Mouse (Mus musculus): Measurements from ENCODE around the gene Smarce1. TPM values are rescaled to one million over a fixed set of nuclear protein-coding genes. Genes with fewer than 3 reads are reported as not detected.
"Not testable (repeated sequence)": the region's sequence is repeated elsewhere in the genome, so short reads cannot be mapped to it uniquely, and the experiment has no call there.

Smarce1 gene
- total RNA-seq (2021) = 10 to 100 TPM; 30.4 to 31.3 TPM
- long read RNA-seq, experiment 1, transcript Smarce1-201 (11 exons, 2,919 nt) = major isoform, 17 of 30 reads
- long read RNA-seq, experiment 1, partial matches to known transcripts = 4 of 30 reads
- long read RNA-seq, experiment 1, other reads (novel, unspliced or antisense) = 7 of 30 reads
- long read RNA-seq, experiment 2, transcript Smarce1-201 (11 exons, 2,919 nt) = major isoform, 25 of 31 reads
- long read RNA-seq, experiment 2, partial matches to known transcripts = 2 of 31 reads
- long read RNA-seq, experiment 2, other reads (novel, unspliced or antisense) = 3 of 31 reads

DNA sequence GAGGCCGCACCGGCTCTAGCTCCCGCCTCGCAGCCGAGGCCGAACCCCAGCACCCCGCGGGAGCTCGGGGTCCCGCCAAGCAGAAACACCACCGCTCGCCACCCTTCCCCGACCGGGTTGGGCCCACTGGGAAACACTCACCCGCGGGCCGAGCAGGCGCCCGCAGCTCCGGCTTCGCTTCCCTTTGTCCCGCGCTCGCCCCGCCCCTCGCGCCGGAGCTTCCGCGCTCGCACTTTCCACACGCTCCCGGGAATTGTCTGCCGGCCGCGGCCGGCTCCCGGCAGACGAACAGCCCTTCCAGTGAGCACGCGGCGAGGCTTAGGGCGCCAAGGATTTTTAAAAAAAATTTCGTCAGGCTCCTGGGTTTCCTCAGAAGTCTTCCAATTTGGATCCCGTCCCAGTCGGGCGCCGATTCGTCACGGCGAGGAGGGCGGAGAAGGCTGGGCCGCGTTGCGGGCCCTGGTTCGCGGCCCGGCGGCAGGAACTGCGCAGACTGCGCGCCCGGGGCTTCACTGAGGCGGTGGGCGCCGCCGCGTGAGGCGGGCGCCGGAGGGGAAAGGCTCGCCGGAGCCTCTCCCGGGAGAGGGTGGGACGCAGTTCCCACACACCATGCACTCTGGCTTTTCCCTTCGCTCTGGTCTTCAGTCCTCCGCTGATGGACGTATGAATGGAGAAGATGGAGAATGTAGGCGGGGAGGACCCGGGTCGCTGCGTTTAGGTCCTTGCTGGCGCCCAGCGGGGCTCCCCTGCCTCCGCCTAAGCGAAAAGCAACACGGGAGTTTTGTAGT lies at the start of gene Smarce1:
Gene Smarce1, minus strand, starts transcription at position 757 of the 788 bp plus-strand sequence.
- peak; percentile 75 for DNase-seq

DNA sequence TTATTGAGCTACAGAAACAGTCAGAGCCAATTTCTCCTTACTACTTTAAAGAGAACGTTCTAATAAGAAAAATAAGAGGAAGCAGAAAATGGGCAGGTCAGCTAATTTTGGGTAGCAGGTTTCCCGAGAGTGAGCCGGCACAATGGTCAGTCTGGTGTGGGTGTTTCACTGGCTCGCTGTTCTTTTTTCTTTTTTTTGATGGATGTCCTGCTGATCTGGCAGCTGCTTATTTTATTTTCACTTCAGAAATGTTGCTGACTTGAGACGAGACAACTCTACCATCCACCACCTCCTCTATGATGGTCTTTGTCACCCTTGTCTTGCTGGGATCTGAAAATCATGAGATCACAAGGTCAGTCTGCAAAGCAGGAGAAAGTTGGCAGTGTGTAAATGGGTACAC lies 49.2 kb upstream of the Smarce1 start:
- DNase-seq = no peak

GRCm38 (mm10) chr11:99276786-99277185 lies 46.0 kb upstream of the Smarce1 start:
- no peak for DNase-seq

GRCm38 (mm10) chr11:99275624-99276023 lies 44.8 kb upstream of the Smarce1 start:
- DNase-seq = no peak

GRCm38 (mm10) chr11:99272721-99273120 lies 41.9 kb upstream of the Smarce1 start:
- DNase-seq = no peak

DNA sequence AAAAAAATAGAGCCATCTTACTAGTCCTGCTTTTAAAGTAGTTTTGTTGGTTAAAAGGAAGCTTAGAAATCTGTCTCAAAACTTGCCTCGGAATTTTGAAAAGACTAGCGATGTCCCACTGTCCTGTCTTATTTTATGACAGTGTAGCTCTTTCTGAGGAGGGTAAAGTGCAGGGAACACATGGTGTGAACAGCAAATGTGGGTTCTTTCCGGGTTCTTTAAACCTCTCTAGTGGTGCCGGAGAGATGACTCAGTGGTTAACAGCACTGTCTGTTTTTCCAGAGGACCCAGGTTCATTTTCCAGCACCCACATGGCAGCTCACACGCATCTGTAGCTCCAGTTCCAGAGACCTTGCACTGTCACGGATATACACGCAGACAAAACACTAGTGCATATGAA lies 38.4 kb upstream of the Smarce1 start:
- DNase-seq = no peak

DNA sequence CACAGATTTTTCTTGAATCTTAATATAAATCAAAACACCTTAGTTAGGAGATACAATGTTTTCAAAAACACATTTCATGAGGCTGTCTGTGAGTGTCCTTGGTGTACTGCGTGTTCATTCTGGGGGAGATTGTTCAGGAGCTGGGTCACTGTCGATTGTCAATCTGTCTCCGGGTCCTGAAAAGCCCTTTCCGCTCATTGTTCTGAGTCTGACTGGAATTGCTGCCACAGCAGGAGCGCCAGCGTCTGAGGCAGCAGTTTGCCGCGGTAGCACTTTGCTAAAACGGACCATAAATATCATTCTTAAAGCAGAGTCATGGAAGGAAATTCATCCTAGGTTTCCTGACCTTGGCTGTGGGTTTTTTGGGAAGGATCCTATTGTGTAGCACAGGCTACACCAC lies 35.0 kb upstream of the Smarce1 start:
- no peak for DNase-seq

- no peak for DNase-seq
These were observed 34.4 kb upstream of the Smarce1 start for GRCm38 (mm10) chr11:99265220-99265619.

- DNase-seq = no peak
These were observed 25.4 kb upstream of the Smarce1 start for GRCm38 (mm10) chr11:99256213-99256612.

DNA sequence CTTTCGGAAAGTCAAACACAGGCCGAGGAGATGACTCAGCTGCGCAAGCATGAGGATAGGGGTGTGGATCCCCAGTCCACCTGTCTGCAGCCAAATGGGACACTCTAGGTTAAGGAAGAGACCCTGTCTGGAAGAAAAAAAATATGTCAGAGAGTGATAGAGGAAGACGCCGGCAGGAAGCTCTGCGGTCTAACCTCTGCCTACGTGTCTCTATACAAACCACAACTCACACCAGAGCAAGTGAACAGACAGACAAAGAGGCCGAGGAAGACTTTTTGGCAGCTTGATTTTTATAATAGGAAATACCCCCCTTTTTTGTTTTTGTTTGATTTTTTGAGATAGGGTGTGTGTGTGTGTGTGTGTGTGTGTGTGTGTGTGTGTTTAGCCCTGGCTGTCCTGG lies 24.5 kb upstream of the Smarce1 start:
- no peak for DNase-seq

GRCm38 (mm10) chr11:99253893-99254292 lies 23.1 kb upstream of the Smarce1 start:
- DNase-seq = no peak

DNA sequence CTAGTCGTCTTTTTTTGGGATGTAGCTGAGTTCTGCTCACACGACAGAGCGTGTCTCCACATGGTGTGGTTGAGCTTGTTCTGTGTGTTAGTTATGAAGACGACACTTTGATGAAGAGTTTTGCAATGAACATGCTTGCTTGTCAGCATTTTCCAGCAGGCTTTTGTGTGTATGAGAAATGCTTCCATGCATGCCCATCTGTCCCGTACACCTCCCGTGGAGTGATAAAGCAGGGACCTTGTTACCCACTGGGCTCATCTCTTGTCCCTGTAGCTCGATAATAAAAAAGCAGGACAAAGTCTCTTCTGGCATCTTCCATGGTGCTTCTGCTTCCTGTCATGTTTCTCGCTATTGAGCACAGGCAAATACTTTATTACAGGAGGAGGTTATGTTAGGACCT lies 21.9 kb upstream of the Smarce1 start:
- DNase-seq = no peak

DNA sequence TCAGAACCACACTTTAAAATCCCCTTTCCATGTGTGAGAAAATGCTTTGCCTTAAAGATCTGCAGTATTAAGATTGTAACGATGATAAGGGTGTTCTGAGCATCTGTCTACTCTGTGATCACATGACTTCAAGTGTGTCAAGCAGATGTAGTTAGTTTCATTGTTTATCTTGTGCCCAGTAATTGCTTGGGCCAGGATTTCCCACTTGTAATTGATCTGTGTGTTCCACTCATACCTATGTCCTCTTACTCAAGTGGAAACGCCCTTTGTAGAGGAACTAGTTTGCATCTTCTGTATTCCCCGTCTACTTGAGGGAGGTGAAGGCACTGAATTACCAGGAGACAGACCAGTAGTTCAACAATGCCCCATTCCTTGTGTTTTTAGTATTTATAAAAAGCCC lies 19.8 kb upstream of the Smarce1 start:
- no peak for DNase-seq

DNA sequence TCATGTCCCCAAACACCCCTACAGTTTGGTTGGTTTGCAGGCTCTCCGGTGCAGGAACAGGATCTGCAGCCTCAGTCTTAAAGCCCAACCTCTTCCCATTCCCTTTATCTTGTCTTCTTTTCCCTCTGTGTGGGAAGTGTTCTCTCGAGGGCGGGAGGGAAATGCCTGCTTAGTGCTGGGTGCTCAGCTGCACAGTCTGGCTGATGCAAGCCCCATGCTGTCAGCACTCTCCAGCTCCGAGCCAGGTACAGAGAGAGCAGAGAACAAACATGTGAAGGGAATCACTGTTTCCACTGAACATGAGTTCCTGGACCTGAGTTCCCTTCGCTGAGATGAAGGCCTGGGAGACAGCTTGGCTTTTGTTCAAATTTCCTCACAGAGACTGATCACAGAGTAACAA lies 19.4 kb upstream of the Smarce1 start:
- no peak for DNase-seq

- no peak for DNase-seq
These were observed 18.3 kb upstream of the Smarce1 start for GRCm38 (mm10) chr11:99249115-99249514.

GRCm38 (mm10) chr11:99247916-99248315 lies 17.1 kb upstream of the Smarce1 start:
- DNase-seq = no peak

GRCm38 (mm10) chr11:99244519-99244918 lies 13.7 kb upstream of the Smarce1 start:
- DNase-seq = not testable (repeated sequence)

- DNase-seq = peak; percentile 7
These were observed 13.1 kb upstream of the Smarce1 start, which contains the start of gene Krt222 for GRCm38 (mm10) chr11:99243820-99244374. TSS of gene Krt222 (minus strand) at chr11:99244085.

DNA sequence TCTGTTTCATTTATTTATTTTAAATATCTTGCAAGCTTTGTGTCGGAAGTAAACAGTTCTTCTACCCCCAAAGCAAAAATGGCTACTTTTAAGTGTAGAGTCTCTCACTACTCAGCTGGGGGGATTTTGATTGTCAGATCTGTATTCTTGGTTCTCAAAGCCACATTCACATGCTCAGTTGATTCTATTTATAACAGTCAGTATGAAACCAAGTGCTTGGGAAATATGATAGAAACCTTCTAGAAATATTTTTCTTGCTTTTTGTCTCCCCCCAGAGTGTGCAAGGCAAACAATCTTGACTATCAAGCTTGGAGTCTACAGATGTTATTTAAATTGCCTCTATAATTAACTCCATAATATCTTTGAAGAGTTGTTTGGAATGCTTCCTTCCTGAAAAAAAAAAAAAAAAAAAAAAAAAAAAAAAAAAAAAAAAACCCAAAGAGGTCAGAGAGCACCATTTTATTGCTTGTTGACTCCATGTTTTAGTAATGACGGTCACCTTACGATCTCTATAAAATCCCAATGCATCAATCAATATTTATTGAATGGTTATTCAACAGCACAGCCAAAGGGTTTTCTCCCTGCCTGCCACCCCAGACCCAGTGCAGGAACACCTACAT lies 12.5 kb upstream of the Smarce1 start:
- no peak for DNase-seq

DNA sequence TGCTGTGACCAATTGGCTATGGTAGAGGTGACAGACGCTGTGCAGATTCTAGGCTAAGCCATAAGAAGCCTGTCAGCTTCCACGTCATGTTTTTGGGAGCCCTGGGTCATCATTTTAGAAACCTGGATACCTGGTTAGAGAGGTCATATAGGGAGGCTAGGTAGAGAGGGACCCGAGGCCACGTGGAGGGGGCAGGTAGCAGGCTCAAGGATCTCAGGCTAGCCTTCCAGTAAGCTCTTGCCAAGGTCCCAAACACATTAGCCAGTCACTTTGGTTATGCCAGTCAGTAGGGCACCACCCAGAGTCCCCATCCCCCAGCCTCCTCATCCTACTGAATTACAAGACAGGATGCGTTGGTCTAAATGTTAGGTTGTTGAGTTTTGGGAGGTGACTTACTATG lies 11.2 kb upstream of the Smarce1 start:
- no peak for DNase-seq

- DNase-seq = peak; percentile 10
These were observed 7.7 kb upstream of the Smarce1 start for GRCm38 (mm10) chr11:99238468-99238867.

DNA sequence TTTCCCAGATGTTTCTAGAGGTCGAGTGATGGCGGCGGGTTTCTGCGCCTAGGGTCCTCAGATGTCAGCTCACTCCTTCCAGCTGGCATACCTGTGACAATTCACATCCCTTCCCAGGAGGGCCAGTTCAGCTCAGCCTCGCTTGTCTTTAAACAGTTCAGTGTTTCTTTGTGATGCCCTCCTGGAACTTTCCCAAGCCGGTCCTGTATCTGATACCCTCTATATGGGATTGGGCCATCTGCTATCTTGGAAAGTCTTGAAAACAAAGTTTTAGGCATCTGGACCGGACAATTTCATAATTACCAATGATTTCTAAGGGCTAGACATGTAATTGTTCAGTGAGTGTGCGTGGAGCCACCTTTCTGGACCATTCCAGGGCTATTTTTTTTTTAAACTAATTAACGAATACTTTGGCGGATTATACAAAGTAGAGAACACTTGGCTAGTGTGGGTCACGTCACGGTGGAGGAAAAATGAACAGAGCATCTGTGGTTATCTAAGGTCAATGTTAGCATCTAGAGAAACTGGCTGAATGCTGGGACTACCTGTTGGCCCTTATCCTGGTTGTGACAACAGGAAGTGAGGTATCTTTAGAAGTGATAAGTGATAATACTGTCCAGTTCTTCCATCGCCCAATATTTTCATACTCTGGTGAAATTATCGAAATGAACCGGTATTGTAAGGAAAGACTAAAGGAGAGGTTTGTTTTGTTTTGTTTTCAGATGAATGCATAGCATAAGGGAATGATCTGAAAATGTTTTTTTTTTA lies 416 bp upstream of the Smarce1 start:
- DNase-seq = no peak
